Mouse (Mus musculus) gastrocnemius, postnatal 4 days (tissue): ENCODE data around the gene Hcfc1r1. TPM values are rescaled to one million over a fixed set of nuclear protein-coding genes. Genes with fewer than 3 reads are reported as not detected.

Experiments
- DNase-seq, 2 experiments: peaks; one replicate each; pipeline ENCODE4 v3.0.0; 2021 to 2022; ENCODE audit warnings: low spot score in 2 of 2, mixed read lengths in 2 of 2
- total RNA-seq, 2 experiments: library from RNA; stranded (reverse); gene quantifications; 2 replicates each; pipeline ENCODE4 v1.2.3; 2021

Hcfc1r1 gene
- total RNA-seq, 2 experiments from 2014 or later: 214 to 230 TPM

GRCm38 (mm10) chr17:23674271-23674952, 1.0 kb downstream of the Hcfc1r1 start:
- DNase-seq: no peak

GRCm38 (mm10) chr17:23675127-23675526, 1.7 kb downstream of the Hcfc1r1 start:
- peak in 1 of 2 experiments; percentile 68 for DNase-seq

- peak in 1 of 2 experiments; percentile 55 for DNase-seq
Measured at GRCm38 (mm10) chr17:23675564-23676281, 2.3 kb downstream of the Hcfc1r1 start.

GRCm38 (mm10) chr17:23676473-23677031, 3.2 kb downstream of the Hcfc1r1 start:
- DNase-seq: peak in 1 of 2 experiments; percentile 51

- peak; percentile 73 to 80 for DNase-seq
Measured at GRCm38 (mm10) chr17:23677236-23677679, 3.9 kb downstream of the Hcfc1r1 start, which contains the start of gene Tnfrsf12a. Tnfrsf12a (minus strand) TSS chr17:23677468.

- no peak for DNase-seq
Measured at GRCm38 (mm10) chr17:23679127-23679835, 5.9 kb downstream of the Hcfc1r1 start, which contains the start of gene Cldn6. Cldn6 (plus strand) TSS chr17:23679249.

- no peak for DNase-seq
Measured at GRCm38 (mm10) chr17:23680336-23680735, 6.9 kb downstream of the Hcfc1r1 start.

- DNase-seq: no peak
Measured at GRCm38 (mm10) chr17:23681086-23681485, 7.7 kb downstream of the Hcfc1r1 start.

GRCm38 (mm10) chr17:23682092-23682491, 8.7 kb downstream of the Hcfc1r1 start:
- no peak for DNase-seq

GRCm38 (mm10) chr17:23682530-23682929, 9.1 kb downstream of the Hcfc1r1 start:
- DNase-seq: no peak

- peak in 1 of 2 experiments; percentile 20 for DNase-seq
Measured at GRCm38 (mm10) chr17:23683226-23683625, 9.8 kb downstream of the Hcfc1r1 start.

- no peak for DNase-seq
Measured at GRCm38 (mm10) chr17:23683856-23684672, 10.7 kb downstream of the Hcfc1r1 start, which contains the start of gene Cldn9. Cldn9 (minus strand) TSS chr17:23684026.

- no peak for DNase-seq
Measured at GRCm38 (mm10) chr17:23694491-23694890, 21.1 kb downstream of the Hcfc1r1 start.

- DNase-seq: no peak
Measured at GRCm38 (mm10) chr17:23695801-23696200, 22.4 kb downstream of the Hcfc1r1 start.

- peak in 1 of 2 experiments; percentile 41 for DNase-seq
Measured at GRCm38 (mm10) chr17:23699131-23700077, 26.0 kb downstream of the Hcfc1r1 start.

- peak; percentile 75 to 88 for DNase-seq
Measured at GRCm38 (mm10) chr17:23700079-23700478, 26.7 kb downstream of the Hcfc1r1 start.

- DNase-seq: no peak
Measured at GRCm38 (mm10) chr17:23703301-23703700, 29.9 kb downstream of the Hcfc1r1 start.

- no peak for DNase-seq
Measured at GRCm38 (mm10) chr17:23704741-23705140, 31.3 kb downstream of the Hcfc1r1 start.

GRCm38 (mm10) chr17:23705525-23706104, 32.2 kb downstream of the Hcfc1r1 start:
- no peak for DNase-seq
